6 mouse cellular contexts compared by ENCODE assay signal in genomic region chr3:127400468-127400867, GRCm38 (mm10).
DNase-seq lines count a peak whose midpoint lies in the region; ATAC-seq and TF ChIP-seq lines count a peak whose summit lies in the region.
"Not testable (repeated sequence)": the region's sequence is repeated elsewhere in the genome, so short reads cannot be mapped to it uniquely, and the experiment has no call there.

No protein-coding gene starts in this region.

- not testable (repeated sequence) for H3K27ac ChIP-seq in forebrain, embryonic 13.5 days; intestine, embryonic 14.5 days (ENCODE audit: low read depth); limb, embryonic 12.5 days; lung, embryonic 14.5 days (ENCODE audit: low read depth); midbrain, embryonic 15.5 days; neural tube, embryonic 13.5 days (replicated peaks)

- not testable (repeated sequence) for H3K4me2 ChIP-seq in forebrain, embryonic 13.5 days; intestine, embryonic 14.5 days (ENCODE audit: low read length); limb, embryonic 12.5 days; lung, embryonic 14.5 days; midbrain, embryonic 15.5 days; neural tube, embryonic 13.5 days

- DNase-seq in intestine, embryonic 14.5 days (ENCODE audit: low spot score); lung, embryonic 14.5 days: not testable (repeated sequence)

- H3K27me3 ChIP-seq in forebrain, embryonic 13.5 days; intestine, embryonic 14.5 days (replicated peaks; ENCODE audit: control insufficient read depth, insufficient read depth, low read length); limb, embryonic 12.5 days; lung, embryonic 14.5 days (ENCODE audit: insufficient read depth, low read length); midbrain, embryonic 15.5 days (replicated peaks); neural tube, embryonic 13.5 days: not testable (repeated sequence)

- 97% methylated on average over 3 of the region's 3 CpGs for WGBS in forebrain, embryonic 13.5 days
- WGBS in intestine, embryonic 14.5 days = 94% methylated on average over 3 of the region's 3 CpGs
- WGBS in limb, embryonic 12.5 days = 93% methylated on average over 3 of the region's 3 CpGs
- WGBS in lung, embryonic 14.5 days = 95% methylated on average over 3 of the region's 3 CpGs
- WGBS in midbrain, embryonic 15.5 days = 95% methylated on average over 3 of the region's 3 CpGs
- WGBS in neural tube, embryonic 13.5 days = 94% methylated on average over 3 of the region's 3 CpGs

- ATAC-seq in forebrain, embryonic 13.5 days = 0 out of 2 replicates have a peak, but pooled peaks have one; percentile 20
- ATAC-seq in intestine, embryonic 14.5 days (replicated peaks; ENCODE audit: low FRiP score, low TSS enrichment, low read depth) = 0 out of 2 replicates have a peak, but pooled peaks have one; percentile 43
- ATAC-seq in limb, embryonic 12.5 days (ENCODE audit: insufficient number of reproducible peaks, insufficient read depth, low FRiP score, low TSS enrichment, low read depth) = peak; percentile 59; the same call in 1 of the 2 replicates
- peak; percentile 35; the same call in 1 of the 2 replicates for ATAC-seq in lung, embryonic 14.5 days (ENCODE audit: insufficient read depth)
- ATAC-seq in midbrain, embryonic 15.5 days (replicated peaks) = peak; percentile 29; the same call in 1 of the 2 replicates
- ATAC-seq in neural tube, embryonic 13.5 days (ENCODE audit: low read depth) = 0 out of 2 replicates have a peak, but pooled peaks have one; percentile 1

- H3K4me3 ChIP-seq in forebrain, embryonic 13.5 days; intestine, embryonic 14.5 days (ENCODE audit: low read depth, low read length); limb, embryonic 12.5 days (replicated peaks); lung, embryonic 14.5 days (ENCODE audit: low read depth, low read length); midbrain, embryonic 15.5 days; neural tube, embryonic 13.5 days: not testable (repeated sequence)

- peaks cover 20% of the 10 kb centered on the region for H3K4me1 ChIP-seq in forebrain, embryonic 13.5 days
- H3K4me1 ChIP-seq in intestine, embryonic 14.5 days (replicated peaks; ENCODE audit: control insufficient read depth, insufficient read depth, low read length); limb, embryonic 12.5 days (replicated peaks); lung, embryonic 14.5 days (ENCODE audit: insufficient read depth): not testable (repeated sequence)
- H3K4me1 ChIP-seq in midbrain, embryonic 15.5 days = peaks cover 11% of the 10 kb centered on the region; the same call in 1 of the 2 replicates
- H3K4me1 ChIP-seq in neural tube, embryonic 13.5 days (replicated peaks) = peaks cover 22% of the 10 kb centered on the region

- H3K9me3 ChIP-seq in forebrain, embryonic 13.5 days (replicated peaks); intestine, embryonic 14.5 days (ENCODE audit: control insufficient read depth, low read length); limb, embryonic 12.5 days; lung, embryonic 14.5 days (ENCODE audit: low read depth, low read length); midbrain, embryonic 15.5 days; neural tube, embryonic 13.5 days: not testable (repeated sequence)

- not testable (repeated sequence) for H3K9ac ChIP-seq in forebrain, embryonic 13.5 days; intestine, embryonic 14.5 days (ENCODE audit: low read length); limb, embryonic 12.5 days (replicated peaks); lung, embryonic 14.5 days; midbrain, embryonic 15.5 days; neural tube, embryonic 13.5 days

- H3K36me3 ChIP-seq in forebrain, embryonic 13.5 days (ENCODE audit: poor library complexity, severe bottlenecking) = peaks cover 27% of the 10 kb centered on the region
- H3K36me3 ChIP-seq in intestine, embryonic 14.5 days (ENCODE audit: control insufficient read depth, insufficient read depth, low read length); limb, embryonic 12.5 days; lung, embryonic 14.5 days (ENCODE audit: insufficient read depth); midbrain, embryonic 15.5 days (replicated peaks): not testable (repeated sequence)
- H3K36me3 ChIP-seq in neural tube, embryonic 13.5 days = peaks cover 23% of the 10 kb centered on the region

- not testable (repeated sequence) for TF ChIP-seq CTCF in lung, embryonic 14.5 days (IDR thresholded peaks at IDR 0.05; ENCODE audit: low read depth)

Comparison
In these comparisons a context has a peak if more than half of its experiments do, and no peak if none do; other contexts are left out.
1. ATAC-seq: peak in every context shown above with its lines; median percentile 59 in limb, embryonic 12.5 days; 43 in intestine, embryonic 14.5 days; 35 in lung, embryonic 14.5 days; 29 in midbrain, embryonic 15.5 days; 20 in forebrain, embryonic 13.5 days; 1 in neural tube, embryonic 13.5 days.